Mouse (Mus musculus): Measurements from ENCODE around the gene Anapc5. TPM values are rescaled to one million over a fixed set of nuclear protein-coding genes. Genes with fewer than 3 reads are reported as not detected.

Anapc5 gene
- 100 to 1,000 TPM; 107 to 151 TPM for polyA plus RNA-seq (2017; shearing (Covaris generic))

DNA sequence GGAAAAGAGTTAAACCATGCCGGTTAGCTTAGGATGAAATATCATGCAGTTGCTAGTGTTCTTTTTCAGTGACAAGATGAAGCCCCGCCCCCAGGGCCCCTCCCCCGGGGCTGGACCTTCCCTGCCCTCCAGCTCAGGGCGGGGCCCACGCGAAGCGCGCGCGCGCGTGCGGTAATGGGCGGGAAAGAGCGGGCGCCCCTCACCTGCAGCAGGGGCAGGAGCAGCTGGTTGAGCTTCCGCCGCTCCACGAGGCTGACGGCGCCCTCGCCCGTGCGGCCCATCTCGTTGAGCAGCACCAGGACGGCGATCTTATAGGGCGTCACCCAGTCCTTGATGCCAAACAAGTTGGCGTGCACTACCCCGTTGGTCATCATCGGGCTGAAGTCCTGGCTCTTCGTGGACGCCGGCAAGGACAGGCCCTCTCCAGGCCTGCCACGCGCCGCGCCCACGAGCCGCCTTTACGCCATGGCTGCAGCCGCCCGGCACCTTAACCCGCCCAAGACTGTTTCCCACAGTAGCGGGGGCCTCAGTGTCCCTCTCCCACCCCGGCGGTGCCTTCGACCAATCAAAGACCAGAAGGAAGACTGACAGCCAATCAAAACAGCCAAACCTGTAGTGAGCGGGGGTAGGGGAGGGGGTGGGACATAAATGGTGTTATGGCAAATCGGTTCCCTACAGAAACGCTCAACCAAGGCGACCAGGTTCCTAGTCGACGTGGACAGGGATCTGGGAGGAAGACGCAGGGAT is at the start of gene Anapc5:
Gene Anapc5, minus strand, starts transcription at position 563 of the 747 bp plus-strand sequence.
- peak; percentile 98 for ATAC-seq

DNA sequence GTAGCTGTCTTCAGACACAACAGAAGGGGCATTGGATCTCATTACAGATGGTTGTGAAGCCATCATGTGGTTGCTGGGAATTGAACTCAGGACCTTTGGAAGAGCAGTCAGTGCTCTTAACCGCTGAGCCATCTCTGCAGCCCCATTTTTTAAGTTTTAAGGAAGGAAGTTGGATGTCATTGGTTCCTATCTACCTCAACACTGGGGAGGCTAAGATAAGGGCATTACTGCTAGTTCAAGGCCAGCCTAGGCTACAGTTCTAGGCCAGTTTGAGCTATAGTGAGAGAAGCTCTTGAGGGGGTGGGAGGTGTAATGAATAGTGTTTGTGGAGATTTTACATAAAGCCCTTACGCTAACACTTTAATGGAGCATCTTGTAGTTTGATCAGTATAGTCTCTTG is 41.9 kb upstream of the Anapc5 start:
- ATAC-seq: no peak

DNA sequence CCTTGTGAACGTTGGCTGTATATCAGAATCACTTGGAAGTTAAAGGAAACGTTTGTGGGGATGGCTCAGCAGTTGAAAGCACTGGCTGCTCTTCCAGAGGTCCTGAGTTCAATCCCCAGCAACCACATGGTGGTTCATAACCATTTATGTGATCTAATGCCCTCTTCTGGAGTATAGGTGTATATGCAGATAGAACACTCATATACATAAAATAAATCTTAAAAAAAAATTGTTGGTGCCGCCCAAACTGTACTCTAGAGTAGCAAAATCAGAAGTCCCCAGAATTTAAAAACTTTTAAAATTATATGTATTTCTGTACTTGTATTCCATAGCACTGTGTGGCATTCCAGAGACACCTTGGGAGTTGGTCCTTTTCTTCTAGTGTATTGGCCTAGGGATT is 34.7 kb upstream of the Anapc5 start:
- ATAC-seq: peak; percentile 56

DNA sequence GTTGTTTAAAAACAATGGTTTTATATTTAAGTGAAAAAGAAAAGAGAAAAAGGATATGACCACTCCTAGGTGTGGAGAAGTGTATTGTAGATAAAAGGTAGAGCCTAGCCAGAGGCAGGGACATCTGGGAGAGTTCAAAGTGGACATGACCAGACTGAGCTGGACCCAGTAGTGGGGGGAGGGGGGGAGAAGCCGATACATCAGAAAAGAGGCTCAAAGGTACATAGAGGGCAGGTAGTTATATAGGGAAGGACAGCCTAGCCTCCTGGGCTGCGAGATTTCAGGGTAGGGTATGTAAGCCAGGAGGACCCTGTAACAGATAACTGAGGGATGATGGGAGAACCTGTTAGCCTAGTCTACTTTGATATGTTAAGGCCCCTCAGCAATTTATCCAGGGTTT is 31.5 kb upstream of the Anapc5 start:
- ATAC-seq: no peak

DNA sequence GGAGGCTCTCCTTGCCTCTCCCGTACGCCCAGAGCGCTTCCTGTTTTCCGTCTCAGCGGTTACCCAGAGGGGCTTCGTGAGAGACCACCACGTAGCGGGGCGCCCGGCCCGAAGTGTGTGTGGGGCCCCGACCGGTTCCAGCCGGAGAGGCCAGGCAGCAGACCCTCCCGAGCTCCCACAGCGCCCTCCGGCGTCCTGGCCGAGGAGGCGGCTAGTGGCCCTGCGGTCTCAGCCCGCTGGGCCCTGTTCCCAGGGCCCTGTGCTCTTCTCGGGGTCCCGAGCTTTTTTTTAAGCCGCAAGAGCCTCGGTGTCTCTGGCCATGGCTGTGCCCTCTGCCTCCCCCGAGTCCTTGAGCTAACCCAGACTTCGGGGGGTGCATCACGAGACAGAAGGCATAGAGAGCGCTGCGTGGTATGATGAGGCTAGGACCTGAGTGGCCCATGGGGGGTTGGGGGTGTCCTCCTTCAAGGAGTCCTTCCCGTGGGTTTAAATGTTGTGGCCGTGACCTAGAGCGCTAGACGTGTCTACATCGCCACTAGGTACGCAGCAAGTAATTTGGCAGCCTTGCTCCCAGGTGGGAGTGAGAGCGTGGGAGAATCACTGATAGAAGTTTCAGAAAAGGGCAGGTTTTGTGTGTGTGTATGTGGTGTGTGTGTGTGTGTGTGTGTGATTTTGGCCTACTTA is 29.3 kb upstream of the Anapc5 start:
- ATAC-seq: peak; percentile 32

DNA sequence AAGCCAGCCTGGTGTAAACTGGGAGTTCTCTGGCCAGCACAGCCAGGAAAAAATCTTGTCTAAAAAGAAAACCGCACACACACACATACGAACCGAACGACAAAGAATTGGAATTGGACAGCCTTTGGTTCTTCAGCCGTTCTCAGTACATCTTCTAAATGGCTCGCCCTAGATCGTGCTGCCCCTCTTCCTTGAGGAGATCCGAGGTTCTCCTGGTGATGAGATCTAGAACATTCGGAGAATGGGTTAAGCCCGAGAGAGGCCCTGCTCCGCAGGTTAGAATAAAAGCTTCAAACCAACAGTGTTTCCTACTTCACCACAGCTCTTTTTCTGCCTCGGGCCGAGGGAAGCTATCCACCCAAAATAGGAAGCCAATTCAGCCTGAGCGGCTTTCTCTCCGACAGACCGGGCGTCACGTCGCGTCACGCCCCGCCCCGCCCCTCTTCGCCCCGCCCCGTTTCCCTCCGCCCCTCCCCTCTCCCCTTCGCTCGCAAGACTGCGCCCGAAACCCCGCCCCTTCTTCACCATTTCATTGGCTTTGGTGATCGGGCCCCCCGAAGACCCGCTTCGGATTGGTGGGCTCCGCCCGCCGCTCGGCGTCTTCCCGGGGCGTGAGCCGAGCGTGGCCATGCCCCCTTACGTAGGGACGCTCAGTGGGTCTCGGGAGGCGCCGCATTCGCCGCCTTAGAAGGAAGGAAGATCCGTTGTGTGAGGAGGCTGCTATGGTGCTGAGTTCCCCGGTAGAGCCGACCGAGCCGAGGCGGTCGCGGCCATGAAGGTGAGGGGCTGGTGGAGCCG is 28.6 kb upstream of the Anapc5 start, which contains the start of gene Rnf34:
Gene Rnf34, plus strand, starts transcription at position 528 of the 798 bp plus-strand sequence.
- ATAC-seq: peak; percentile 95

DNA sequence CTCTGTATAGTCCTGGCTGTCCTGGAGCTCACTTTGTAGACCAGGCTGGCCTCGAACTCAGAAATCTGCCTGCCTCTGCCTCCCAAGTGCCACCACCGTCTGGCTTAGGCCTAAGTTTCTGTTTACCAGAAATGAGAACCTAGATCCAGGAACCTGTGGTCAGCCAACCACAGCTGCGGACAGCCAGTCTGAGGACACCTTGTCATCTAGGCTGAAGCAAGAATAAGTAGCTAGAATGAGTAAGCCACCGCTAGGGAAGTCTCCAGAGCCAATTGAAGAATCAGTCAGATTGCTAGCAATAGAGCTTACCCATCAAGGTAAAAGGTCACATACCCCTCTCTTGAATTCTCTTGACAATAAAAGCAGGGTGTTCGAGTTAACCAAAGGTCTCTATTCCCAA is 22.7 kb upstream of the Anapc5 start:
- ATAC-seq: no peak

DNA sequence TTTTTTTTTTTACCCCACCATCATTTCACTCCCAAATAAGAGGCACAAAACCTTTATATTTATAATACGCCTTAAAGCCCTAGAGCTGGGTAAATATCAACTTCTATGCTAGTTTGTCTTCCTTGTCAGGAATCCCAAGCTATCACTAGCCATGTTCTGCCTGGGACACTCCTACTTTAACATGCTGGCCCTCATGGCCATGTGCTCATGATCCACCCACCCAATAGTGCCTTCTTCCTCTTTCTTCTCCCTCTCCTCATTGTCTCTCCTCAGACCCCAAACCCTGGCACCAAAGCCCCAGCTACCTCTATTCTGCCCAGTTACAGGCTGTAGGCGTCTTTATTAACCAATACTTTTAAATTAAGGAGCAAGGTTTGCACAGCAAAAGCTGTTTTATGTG is 20.0 kb upstream of the Anapc5 start:
- no peak for ATAC-seq

DNA sequence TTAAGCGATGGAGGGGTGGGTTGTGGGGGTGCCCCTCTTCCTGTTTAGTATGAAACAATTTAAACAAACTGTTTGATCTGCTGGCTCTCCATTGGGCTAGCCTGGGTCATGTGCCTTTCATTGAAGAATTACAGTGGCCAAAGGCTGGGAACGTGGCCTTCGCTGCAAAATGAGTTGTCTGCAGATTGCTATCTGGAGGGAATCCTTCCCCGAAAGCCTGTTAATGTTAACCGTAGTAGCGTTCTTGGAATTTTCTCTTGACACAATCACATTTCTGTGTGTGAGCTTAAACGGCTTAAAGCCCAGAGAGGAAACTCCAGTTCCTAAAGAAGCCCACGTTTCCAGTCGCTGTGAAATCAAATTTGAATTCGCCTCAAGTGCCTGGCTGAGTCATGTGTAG is 11.9 kb upstream of the Anapc5 start:
- no peak for ATAC-seq

DNA sequence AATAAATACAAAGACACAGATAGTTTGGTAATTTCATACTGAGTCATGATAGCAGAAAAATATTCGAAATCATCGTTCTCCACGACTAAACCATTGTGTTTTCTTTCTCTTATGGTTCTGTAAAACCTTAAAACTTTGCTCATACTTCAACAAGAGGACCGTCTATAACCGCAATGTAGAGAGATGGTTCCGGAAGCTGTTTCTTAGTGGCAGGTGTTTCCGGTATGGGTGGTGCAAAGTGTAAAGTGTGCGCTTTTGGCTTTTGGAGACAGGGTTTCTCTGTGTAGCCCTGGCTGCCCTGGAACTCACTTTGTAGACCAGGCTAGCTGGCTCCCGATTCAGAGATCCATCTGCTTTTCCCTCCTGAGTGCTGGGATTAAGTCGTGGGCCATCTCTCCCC is 11.4 kb upstream of the Anapc5 start:
- ATAC-seq: peak; percentile 83

DNA sequence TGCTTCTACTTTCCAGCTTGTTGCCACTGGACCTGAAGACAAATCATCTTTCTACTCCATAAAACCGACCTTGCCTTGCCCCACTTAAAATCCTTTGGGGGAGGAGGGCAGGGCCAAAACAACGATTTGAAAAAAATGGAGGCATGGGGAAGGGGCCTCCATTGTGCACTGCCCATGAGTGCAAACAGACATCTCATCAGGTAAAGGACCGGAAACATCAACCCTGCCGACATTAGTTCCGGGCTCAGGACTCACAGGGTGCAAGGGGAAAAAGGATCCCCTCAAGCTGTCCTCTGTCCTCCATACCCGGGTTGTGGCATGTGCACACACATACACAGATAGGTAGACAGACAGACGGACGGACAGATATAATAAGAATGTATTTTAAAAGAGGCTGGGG is 4.0 kb upstream of the Anapc5 start:
- no peak for ATAC-seq

DNA sequence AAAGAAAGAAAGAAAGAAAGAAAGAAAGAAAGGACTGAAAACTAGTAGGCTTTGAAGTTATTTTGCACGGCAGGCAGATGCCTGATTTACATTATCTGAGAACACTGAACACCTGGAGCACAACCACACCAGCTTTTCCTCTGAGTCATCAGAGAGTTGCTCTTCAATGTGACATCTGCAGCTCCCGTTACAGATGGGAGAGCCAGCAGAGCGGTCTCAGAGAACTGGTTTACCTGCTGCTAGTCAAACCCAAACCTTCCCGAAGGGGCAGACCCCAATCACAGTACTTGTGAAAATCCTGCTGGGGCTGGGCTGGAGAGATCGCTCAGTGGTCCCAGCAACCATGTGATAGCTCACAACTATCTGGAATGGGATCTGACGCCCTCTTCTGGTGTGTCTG is 3.3 kb upstream of the Anapc5 start:
- ATAC-seq: no peak

DNA sequence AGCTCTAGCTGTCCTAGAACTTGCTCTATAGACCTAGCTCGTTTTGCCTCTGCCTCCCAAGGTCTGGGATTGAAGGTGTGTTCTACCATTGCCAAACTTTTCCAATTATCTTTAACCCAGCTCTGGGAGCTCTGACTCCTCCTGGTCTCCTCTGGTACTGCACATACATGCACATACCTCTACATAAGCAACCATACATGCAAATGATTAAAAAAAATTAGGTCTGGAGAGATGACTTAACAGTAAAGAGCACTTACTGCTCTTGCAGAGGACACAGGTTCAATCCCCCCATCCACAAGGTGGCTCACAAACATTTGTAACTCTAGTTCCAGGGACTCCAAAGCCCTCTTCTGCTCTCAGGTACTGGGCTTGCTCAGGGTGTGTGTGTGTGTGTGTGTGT is 2.8 kb upstream of the Anapc5 start:
- no peak for ATAC-seq

DNA sequence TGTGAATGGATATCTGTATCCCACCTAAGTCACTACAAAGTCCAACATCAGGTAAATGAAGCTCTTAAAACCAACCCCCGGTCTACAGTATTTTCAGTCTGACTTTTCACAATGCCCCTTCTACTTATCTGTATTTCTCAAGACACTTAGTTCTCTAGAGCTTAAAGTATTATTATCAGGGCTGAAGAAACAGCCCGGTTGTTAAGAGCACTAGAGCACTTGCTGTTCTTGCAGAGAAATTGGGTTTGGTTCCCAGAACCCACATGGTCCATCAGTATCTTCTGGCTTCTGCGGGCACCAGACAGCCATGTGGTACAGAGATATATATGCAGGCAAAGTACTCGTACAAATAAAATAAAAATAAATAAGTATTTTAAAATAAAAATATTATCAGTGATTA is 1.3 kb upstream of the Anapc5 start:
- no peak for ATAC-seq

DNA sequence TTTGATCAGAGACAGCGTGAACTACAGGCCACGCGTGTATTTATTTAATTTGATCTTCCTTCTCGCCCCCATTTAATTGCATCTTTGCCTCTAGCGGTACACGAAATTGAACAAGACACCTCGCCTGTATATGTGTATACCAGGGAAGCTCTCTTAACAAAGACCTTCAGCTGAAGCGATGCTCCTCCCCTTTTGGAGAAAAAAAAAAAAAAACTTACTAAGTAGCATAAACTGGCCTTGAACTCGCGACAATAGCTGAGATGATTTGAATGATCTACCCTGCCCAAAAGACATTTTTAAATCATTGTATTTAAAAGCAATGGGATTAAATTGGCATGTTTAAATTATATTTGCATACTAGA is 366 bp upstream of the Anapc5 start:
- ATAC-seq: peak; percentile 35

DNA sequence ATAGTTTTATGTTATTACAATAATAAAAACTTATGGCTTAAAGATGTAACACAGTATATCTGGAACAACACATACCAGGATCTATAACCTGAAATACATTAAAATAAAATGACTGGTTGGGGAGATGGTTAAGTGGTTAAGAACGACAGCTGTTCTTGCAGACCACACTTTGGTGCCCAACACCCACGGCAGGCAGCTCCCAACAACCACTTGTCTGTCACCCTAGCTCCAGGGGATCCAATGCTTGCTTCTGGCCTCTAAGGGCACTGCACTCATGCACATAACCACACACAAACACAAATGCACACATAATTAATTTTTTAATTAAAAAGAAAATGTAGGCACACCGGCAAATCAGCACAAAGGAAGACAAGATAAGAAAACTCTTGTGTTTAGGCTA is 8.4 kb downstream of the Anapc5 start:
- no peak for ATAC-seq

DNA sequence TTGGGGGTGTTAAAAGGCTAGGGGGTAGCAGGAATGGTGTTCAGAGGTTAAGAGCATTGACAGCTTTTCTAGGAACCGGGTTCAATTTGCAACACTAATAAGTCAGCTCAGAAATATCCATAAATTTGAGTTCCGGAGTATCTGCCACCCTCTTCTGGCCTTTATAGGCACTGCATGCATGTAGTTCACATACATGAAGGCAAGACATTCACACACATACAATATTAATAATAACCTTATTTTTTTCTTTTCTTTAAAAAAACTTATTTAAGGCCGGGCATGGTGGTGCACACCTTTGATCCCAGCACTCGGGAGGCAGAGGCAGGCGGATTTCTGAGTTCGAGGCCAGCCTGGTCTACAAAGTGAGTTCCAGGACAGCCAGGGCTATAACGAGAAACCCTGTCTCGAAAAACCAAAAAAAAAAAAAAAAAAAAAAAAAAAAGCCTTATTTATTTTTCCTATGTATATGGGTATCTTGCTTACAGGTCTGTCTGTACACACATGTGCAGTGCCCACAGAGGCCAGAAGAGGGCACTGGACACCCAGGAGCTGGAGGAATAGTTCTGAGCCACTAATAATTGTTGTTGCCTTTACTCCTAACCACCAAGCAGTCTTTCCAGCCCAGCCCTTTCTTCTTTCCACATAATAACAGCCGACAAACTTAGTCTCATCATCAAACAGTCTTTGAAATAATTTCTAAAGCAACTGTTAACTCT is 9.6 kb downstream of the Anapc5 start:
- ATAC-seq: peak; percentile 94

DNA sequence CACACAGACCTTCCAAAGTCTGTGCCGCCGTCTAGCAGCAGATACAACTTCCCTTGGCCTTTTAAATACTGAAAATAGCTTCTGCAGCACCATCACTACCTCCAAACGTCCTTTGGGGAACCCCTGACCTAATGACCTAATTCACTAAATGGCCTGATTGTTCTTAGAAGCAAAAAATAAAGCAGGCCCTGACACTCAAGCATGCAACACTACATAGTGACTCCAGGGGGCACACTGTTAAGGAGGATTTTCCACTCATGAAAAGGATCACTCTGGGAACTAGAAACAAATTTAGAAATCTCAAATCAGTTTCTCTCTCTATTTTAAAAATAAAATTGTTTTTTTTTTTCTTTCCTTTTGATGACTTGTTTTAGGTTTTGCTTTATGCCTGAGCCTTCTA is 15.6 kb downstream of the Anapc5 start:
- no peak for ATAC-seq

DNA sequence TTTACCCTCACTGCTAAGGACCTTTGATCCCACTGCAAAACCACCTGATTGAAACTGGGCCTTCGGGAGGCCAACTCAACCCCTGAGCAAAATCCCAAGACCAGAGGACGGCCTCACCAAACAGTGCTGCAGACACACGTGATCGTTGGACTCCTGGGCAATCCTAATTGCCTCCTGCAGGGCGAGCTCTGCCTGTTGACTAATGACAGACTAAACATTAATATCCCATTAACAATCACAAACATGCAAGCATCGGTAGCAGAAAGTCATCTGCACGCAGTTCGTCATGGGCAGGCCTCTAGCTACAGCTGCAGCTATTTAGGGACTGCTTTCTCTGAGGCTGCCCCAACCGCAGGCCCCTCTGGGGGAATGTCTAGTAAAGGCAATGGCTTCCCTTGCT is 18.4 kb downstream of the Anapc5 start:
- no peak for ATAC-seq

DNA sequence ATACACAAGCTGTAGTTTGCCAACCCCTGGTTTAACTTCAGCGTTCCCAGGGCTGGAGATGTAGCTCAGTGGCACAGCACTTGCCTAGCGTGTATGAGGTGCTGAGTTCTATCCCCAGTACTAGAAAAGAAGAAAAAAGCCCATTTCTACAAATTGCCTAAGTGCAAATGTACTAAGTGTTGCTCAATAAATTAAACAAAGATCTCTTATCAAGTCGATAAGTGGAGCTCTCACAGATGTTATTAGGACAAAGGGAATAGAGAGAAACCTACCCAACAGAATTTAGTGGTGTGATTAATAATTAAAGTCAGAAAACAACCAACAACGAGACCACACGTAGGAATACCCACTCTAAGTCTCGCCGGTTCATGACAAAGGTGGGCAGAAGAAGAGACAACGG is 19.5 kb downstream of the Anapc5 start:
- no peak for ATAC-seq

DNA sequence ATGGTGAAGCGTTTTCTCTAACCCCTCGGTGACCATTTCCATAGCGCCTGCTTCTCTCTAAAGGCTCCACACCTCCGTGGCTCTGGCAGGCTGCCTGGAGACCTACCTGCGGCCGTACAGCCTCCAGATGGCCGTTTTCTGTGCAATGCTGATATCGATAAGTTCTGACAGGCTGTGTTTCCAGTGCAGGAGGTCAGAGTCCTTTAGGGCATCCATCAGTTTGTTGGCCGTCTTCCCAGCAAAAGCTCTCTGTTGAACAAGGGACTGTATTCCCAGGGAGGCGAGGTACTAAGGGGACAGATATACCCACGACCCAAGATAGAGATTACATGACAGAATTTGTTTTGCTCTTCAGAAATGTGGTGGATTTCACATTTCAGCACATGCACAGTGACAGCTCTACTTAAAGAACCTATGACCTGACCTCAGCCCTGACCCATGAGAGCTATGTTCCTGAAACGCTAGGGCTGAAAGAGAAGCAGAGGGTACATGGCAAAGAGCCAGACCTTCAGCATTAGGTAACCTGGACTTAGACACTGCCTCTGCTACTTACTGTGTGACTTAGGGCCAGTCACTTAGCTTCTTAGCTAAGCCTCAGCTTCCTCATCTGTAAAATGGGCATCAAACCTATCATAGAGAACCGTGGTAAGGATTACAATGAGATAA is 20.7 kb downstream of the Anapc5 start:
- no peak for ATAC-seq
